In genomic region chr9:61675366-61675765, GRCm38 (mm10) we compare ENCODE assay signal across 24 mouse cellular contexts.
"Had no signal": no experiment of that assay in that cellular context is flagged by ENCODE, and none has a peak within 500 bp of the region (broad histone marks: within the 10 kb centered on the region; RNA-seq: fewer than 3 reads in every experiment).

No protein-coding gene starts in this region.

- H3K4me1 ChIP-seq: hindbrain, embryonic 15.5 days had no signal

- DNase-seq: gastrocnemius, adult 2 months; gastrocnemius, postnatal 10 days; gastrocnemius, postnatal 25 days; heart, adult 18-20 months; heart, postnatal 10 days; heart, postnatal 4 days; kidney, adult 11 months; kidney, postnatal 14 days; kidney, postnatal 36 days; layer of hippocampus, adult 9-11 months; layer of hippocampus, postnatal 36 days; left cerebral cortex, postnatal 4 days had no signal

- H3K27ac ChIP-seq: gastrocnemius, adult 2 months; heart, embryonic 10.5 days; hindbrain, embryonic 10.5 days; hindbrain, embryonic 13.5 days; hindbrain, embryonic 15.5 days; hindbrain, postnatal 0 days; kidney, embryonic 15.5 days; kidney, postnatal 0 days; limb, embryonic 13.5 days; limb, embryonic 15.5 days; liver, embryonic 12.5 days; liver, embryonic 14.5 days had no signal

- H3K36me3 ChIP-seq: heart, embryonic 10.5 days; heart, embryonic 12.5 days; hindbrain, embryonic 10.5 days; hindbrain, embryonic 13.5 days; hindbrain, embryonic 15.5 days; kidney, embryonic 15.5 days; limb, embryonic 13.5 days; limb, embryonic 15.5 days; liver, embryonic 12.5 days had no signal

- H3K27me3 ChIP-seq: hindbrain, embryonic 15.5 days had no signal

- H3K4me3 ChIP-seq: gastrocnemius, adult 2 months; heart, embryonic 10.5 days; heart, embryonic 12.5 days; hindbrain, embryonic 10.5 days; hindbrain, embryonic 13.5 days; hindbrain, embryonic 15.5 days; kidney, embryonic 15.5 days; limb, embryonic 13.5 days; limb, embryonic 15.5 days; liver, embryonic 12.5 days had no signal

- H3K9me3 ChIP-seq: heart, embryonic 10.5 days; hindbrain, embryonic 10.5 days; hindbrain, embryonic 13.5 days; limb, embryonic 15.5 days; liver, embryonic 12.5 days had no signal
